Mouse (Mus musculus) heart, adult 2 months (tissue): Measurements from ENCODE around the gene Ky. TPM values are rescaled to one million over a fixed set of nuclear protein-coding genes. Genes with fewer than 3 reads are reported as not detected.

Source experiments
- DNase-seq, 2 experiments: peaks; one replicate each; pipeline ENCODE4 v3.0.0; 2021
- H3K27ac ChIP-seq: fragments of 200-600 bp; 2 replicates; pipeline ENCODE4 v1.8.1; 2022
- H3K27me3 ChIP-seq: fragments of 200-500 bp; 2 replicates; pipeline ENCODE4 v1.6.1; 2012; ENCODE audit warnings: mild to moderate bottlenecking, low read length, inconsistent platforms, mixed read lengths; ENCODE audit not compliant: control insufficient read depth, insufficient read depth
- H3K36me3 ChIP-seq: fragments of 200-500 bp; 2 replicates; pipeline ENCODE4 v1.6.1; 2012; ENCODE audit warnings: low read length, inconsistent platforms; ENCODE audit not compliant: control insufficient read depth, insufficient read depth
- H3K4me1 ChIP-seq: fragments of 200-500 bp; 2 replicates; pipeline ENCODE4 v1.6.1; 2011; ENCODE audit warnings: low read length; ENCODE audit not compliant: control insufficient read depth, insufficient read depth
- H3K4me3 ChIP-seq: fragments of 200-600 bp; 2 replicates; pipeline ENCODE4 v1.8.1; 2022
- H3K79me2 ChIP-seq: fragments of 200-500 bp; replicated peaks from 2 replicates; pipeline ENCODE4 v1.6.1; 2012; ENCODE audit warnings: mild to moderate bottlenecking, inconsistent platforms, low read length, moderate library complexity, mixed read lengths; ENCODE audit not compliant: control insufficient read depth, insufficient read depth
- H3K9ac ChIP-seq: fragments of 200-500 bp; 2 replicates; pipeline ENCODE4 v1.6.1; 2012; ENCODE audit warnings: low read depth, mild to moderate bottlenecking, control low read depth, inconsistent platforms, low read length, mixed read lengths
- CTCF ChIP-seq: fragments of 200-600 bp; IDR thresholded peaks from 2 replicates; pipeline ENCODE4 v1.8.1; 2022; ENCODE audit warnings: antibody characterized with exemption, mild to moderate bottlenecking, moderate library complexity
- EP300 ChIP-seq: fragments of 200-500 bp; IDR thresholded peaks from 2 replicates; pipeline ENCODE4 v1.6.1; 2011; ENCODE audit warnings: low read depth, low read length, control low read depth; ENCODE audit not compliant: insufficient read depth
- POLR2A ChIP-seq: fragments of 200-500 bp; IDR thresholded peaks from 2 replicates; pipeline ENCODE4 v1.6.1; 2011; ENCODE audit warnings: mild to moderate bottlenecking, low read depth, low read length, control low read depth; ENCODE audit not compliant: insufficient read depth
- WGBS: fragments of 180-500 bp; shearing (Covaris S2); methylation state at CpG from one replicate; pipeline ENCODE4 v1.1.7; 2018; 5-methylcytosine and 5-hydroxymethylcytosine counted together
- intact Hi-C: fragments of 180-260 bp; cut with DNase I; formaldehyde crosslinking; loops from one replicate; pipeline ENCODE4 v1.15.1; 2025
- polyA plus RNA-seq: library from polyadenylated mRNA; depleted of rRNA; stranded (reverse); fragments of >200 nt; gene quantifications from 2 replicates; pipeline ENCODE4 v1.2.3, GENCODE M21; 2012
- total RNA-seq, 2 experiments: library from RNA; stranded (reverse); gene quantifications; 2 replicates each; pipeline ENCODE4 v1.2.3; 2021

Gene Ky
- total and polyA plus RNA-seq, 3 experiments = 8.2 to 12.1 (median 11.4) TPM

DNA sequence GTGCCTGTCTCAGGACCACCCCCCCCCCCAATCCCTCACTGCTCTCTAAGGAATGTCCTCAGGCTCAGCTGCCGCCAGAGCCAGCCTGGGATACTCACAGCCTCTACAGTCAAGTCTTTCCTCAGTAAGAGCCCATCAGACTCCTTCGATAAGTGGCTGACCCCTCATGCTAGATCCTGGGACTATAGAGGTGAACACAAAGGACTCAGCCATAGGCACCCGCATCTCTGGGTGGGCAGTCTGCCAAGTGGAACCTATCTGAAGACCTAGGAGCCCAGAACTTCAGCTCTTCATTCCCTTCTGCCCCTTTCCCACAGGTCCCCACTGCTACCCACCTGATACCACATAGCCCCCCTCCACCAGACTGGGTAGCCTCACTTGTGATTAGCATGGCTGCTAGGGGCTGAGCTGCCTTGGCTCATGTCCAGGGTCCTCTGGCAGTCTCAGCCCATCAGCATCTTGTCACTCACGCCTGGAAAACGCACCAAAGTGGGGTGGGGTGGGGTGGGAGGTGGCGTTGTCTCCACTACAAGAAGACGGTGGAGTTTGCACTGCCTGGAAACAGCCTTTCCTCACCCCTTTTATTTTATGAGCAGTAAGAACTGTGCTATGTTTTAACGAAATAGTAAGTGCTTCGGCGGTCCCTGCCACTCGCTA is 38.7 kb downstream of the Ky start:
- peaks cover 1% of the 10 kb centered on the region; the same call in 1 of the 2 replicates for H3K4me1 ChIP-seq
- no peak overlapping the region for H3K9ac ChIP-seq
- H3K27ac ChIP-seq = no peak overlapping the region
- H3K4me3 ChIP-seq = no peak overlapping the region
- intact Hi-C loops = loop anchor here (2.0 to 10.0 kb wide), 2 partner anchors 855 to 1229 kb away; no protein-coding TSS in a partner anchor
- no peaks in the 10 kb centered on the region for H3K36me3 ChIP-seq
- TF ChIP-seq CTCF (no peak), POLR2A (no peak), EP300 (no peak)
- DNase-seq = no peak
- 23% methylated on average over 11 of the region's 11 CpGs for WGBS
- no peaks in the 10 kb centered on the region for H3K27me3 ChIP-seq
- H3K79me2 ChIP-seq = no peaks in the 10 kb centered on the region

DNA sequence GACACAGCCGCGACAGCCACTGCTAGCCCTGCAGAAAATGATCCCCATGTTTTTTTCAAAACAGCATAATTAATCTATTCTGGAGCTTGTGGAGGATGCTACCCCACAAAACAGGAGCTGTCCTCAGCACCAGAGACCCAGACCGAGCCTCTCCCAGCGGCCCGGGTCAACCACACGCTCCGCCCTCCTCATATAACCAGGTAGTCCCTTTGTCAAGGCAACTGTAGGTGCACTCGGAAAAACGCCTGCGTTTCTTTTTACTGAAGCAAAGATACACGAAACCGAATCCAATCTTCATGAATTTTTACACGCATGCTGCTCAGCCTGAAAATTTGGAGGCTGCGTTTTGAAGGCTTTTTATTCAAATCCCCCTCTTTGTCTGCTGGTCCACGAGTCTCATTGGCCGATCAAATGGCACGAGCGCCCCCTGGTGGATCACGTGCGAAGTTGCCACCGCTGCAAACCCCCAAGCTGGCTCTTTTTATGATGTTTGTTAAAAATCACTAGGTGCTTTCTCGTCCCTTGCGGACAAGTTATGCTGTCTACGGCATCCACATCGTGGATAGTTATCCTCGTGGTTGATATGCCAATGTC is 39.3 kb downstream of the Ky start:
- H3K36me3 ChIP-seq = no peaks in the 10 kb centered on the region
- DNase-seq = peak; percentile 76 to 88
- H3K4me1 ChIP-seq = peaks cover 1% of the 10 kb centered on the region; the same call in 1 of the 2 replicates
- WGBS = 3% methylated on average over 26 of the region's 26 CpGs
- no peaks in the 10 kb centered on the region for H3K79me2 ChIP-seq
- intact Hi-C loops = loop anchor here (1.0 to 10.0 kb wide), 5 partner anchors 53 to 1230 kb away; no protein-coding TSS in a partner anchor
- no peaks in the 10 kb centered on the region for H3K27me3 ChIP-seq
- no peak overlapping the region for H3K4me3 ChIP-seq
- TF ChIP-seq CTCF (peak; percentile 99), POLR2A (no peak), EP300 (0 out of 2 replicates have a peak, but pooled peaks have one; percentile 21)
- no peak overlapping the region for H3K9ac ChIP-seq
- no peak overlapping the region for H3K27ac ChIP-seq

GRCm38 (mm10) chr9:102545406-102546255 is 40.1 kb downstream of the Ky start:
- TF ChIP-seq CTCF (no peak; the same call in 1 of the 2 replicates), EP300 (no peak)
- no peak overlapping the region for H3K9ac ChIP-seq
- H3K36me3 ChIP-seq = no peaks in the 10 kb centered on the region
- H3K4me3 ChIP-seq = no peak overlapping the region
- no peak overlapping the region for H3K27ac ChIP-seq
- H3K27me3 ChIP-seq = no peaks in the 10 kb centered on the region
- 46% methylated on average over 22 of the region's 22 CpGs for WGBS
- peaks cover 1% of the 10 kb centered on the region; the same call in 1 of the 2 replicates for H3K4me1 ChIP-seq
- intact Hi-C loops = loop anchor here (1.0 to 10.0 kb wide), 5 partner anchors 53 to 1231 kb away; no protein-coding TSS in a partner anchor
- DNase-seq = no peak
- no peaks in the 10 kb centered on the region for H3K79me2 ChIP-seq

GRCm38 (mm10) chr9:102546256-102547027 is 40.9 kb downstream of the Ky start:
- TF ChIP-seq CTCF (no peak), EP300 (no peak), POLR2A (no peak)
- DNase-seq = no peak
- H3K4me3 ChIP-seq = no peak overlapping the region
- no peak overlapping the region for H3K27ac ChIP-seq
- peaks cover 1% of the 10 kb centered on the region; the same call in 1 of the 2 replicates for H3K4me1 ChIP-seq
- no peak overlapping the region for H3K9ac ChIP-seq
- H3K36me3 ChIP-seq = no peaks in the 10 kb centered on the region
- no peaks in the 10 kb centered on the region for H3K79me2 ChIP-seq
- intact Hi-C loops = loop anchor here (5.0 to 10.0 kb wide), 3 partner anchors 54 to 1232 kb away; no protein-coding TSS in a partner anchor
- WGBS = 84% methylated on average over 20 of the region's 20 CpGs
- H3K27me3 ChIP-seq = no peaks in the 10 kb centered on the region

DNA sequence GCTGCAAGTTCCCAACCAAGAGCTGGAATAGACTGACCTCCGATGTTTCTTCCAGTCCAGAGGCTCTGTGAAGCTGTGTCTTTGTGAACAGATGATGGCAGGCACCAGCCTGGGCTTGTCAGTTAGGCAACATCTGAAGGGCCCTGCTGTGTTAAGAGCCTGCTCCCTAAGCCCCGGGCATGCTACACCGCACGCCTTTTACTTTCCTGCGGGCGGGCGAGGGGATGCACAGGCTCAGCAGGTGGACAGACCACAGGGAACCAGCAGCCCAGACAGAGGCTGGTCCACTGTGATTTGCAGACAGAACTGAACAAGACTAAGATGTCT is 41.4 kb downstream of the Ky start:
- TF ChIP-seq POLR2A = no peak
- TF ChIP-seq EP300 = no peak
- no peak for TF ChIP-seq CTCF
- H3K27me3 ChIP-seq = no peaks in the 10 kb centered on the region
- 77% methylated on average over 7 of the region's 7 CpGs for WGBS
- no peak overlapping the region for H3K9ac ChIP-seq
- H3K79me2 ChIP-seq = no peaks in the 10 kb centered on the region
- no peaks in the 10 kb centered on the region for H3K36me3 ChIP-seq
- no peak for DNase-seq
- intact Hi-C loops = loop anchor here (5.0 to 10.0 kb wide), 3 partner anchors 55 to 1232 kb away; no protein-coding TSS in a partner anchor
- peaks cover 1% of the 10 kb centered on the region; the same call in 1 of the 2 replicates for H3K4me1 ChIP-seq
- H3K4me3 ChIP-seq = no peak overlapping the region
- no peak overlapping the region for H3K27ac ChIP-seq
